Mouse (Mus musculus) layer of hippocampus, postnatal 10 days (tissue): ENCODE data around the gene Afap1l2. TPM values are rescaled to one million over a fixed set of nuclear protein-coding genes. Genes with fewer than 3 reads are reported as not detected.
A peak's percentile ranks its signal among the peaks of the same experiment; 100 is the strongest.

ENCODE experiments used
- DNase-seq, 2 experiments: peaks; one replicate each; pipeline ENCODE4 v3.0.0; 2021; ENCODE audit warnings: low spot score in 2 of 2
- total RNA-seq, 2 experiments: library from RNA; stranded (reverse); gene quantifications; 2 replicates each; pipeline ENCODE4 v1.2.3; 2021

The Afap1l2 gene
- total RNA-seq, 2 experiments from 2014 or later = 22.0 to 24.5 TPM

- DNase-seq = no peak
Measured at GRCm38 (mm10) chr19:56944211-56944610, 63.8 kb downstream of the Afap1l2 start.

- DNase-seq = no peak
Measured at GRCm38 (mm10) chr19:56942216-56942615, 65.8 kb downstream of the Afap1l2 start.

GRCm38 (mm10) chr19:56940507-56940906 is 67.5 kb downstream of the Afap1l2 start:
- no peak for DNase-seq

GRCm38 (mm10) chr19:56939826-56940225 is 68.2 kb downstream of the Afap1l2 start:
- DNase-seq = no peak

- no peak for DNase-seq
Measured at GRCm38 (mm10) chr19:56937911-56938310, 70.1 kb downstream of the Afap1l2 start.

- no peak for DNase-seq
Measured at GRCm38 (mm10) chr19:56936253-56936652, 71.8 kb downstream of the Afap1l2 start.

- no peak for DNase-seq
Measured at GRCm38 (mm10) chr19:56935777-56936176, 72.3 kb downstream of the Afap1l2 start.

GRCm38 (mm10) chr19:56935111-56935510 is 72.9 kb downstream of the Afap1l2 start:
- DNase-seq = no peak

- no peak for DNase-seq
Measured at GRCm38 (mm10) chr19:56933800-56934199, 74.2 kb downstream of the Afap1l2 start.

GRCm38 (mm10) chr19:56930029-56930428 is 78.0 kb downstream of the Afap1l2 start:
- DNase-seq = peak in 1 of 2 experiments; percentile 32

- DNase-seq = no peak
Measured at GRCm38 (mm10) chr19:56929392-56929791, 78.6 kb downstream of the Afap1l2 start.

GRCm38 (mm10) chr19:56921744-56922143 is 86.3 kb downstream of the Afap1l2 start:
- DNase-seq = no peak

- no peak for DNase-seq
Measured at GRCm38 (mm10) chr19:56920232-56920631, 87.8 kb downstream of the Afap1l2 start.

- peak; percentile 83 to 88 for DNase-seq
Measured at GRCm38 (mm10) chr19:56919628-56920027, 88.4 kb downstream of the Afap1l2 start.

GRCm38 (mm10) chr19:56915084-56915483 is 92.9 kb downstream of the Afap1l2 start:
- DNase-seq = no peak

- no peak for DNase-seq
Measured at GRCm38 (mm10) chr19:56914658-56915057, 93.4 kb downstream of the Afap1l2 start.

- DNase-seq = no peak
Measured at GRCm38 (mm10) chr19:56913761-56914160, 94.3 kb downstream of the Afap1l2 start.

- no peak for DNase-seq
Measured at GRCm38 (mm10) chr19:56910561-56910960, 97.5 kb downstream of the Afap1l2 start.

- peak; percentile 58 to 59 for DNase-seq
Measured at GRCm38 (mm10) chr19:56908472-56909270, 99.4 kb downstream of the Afap1l2 start.

GRCm38 (mm10) chr19:56907850-56908249 is 100.2 kb downstream of the Afap1l2 start:
- DNase-seq = no peak

GRCm38 (mm10) chr19:56905395-56905794 is 102.6 kb downstream of the Afap1l2 start:
- DNase-seq = no peak

- no peak for DNase-seq
Measured at GRCm38 (mm10) chr19:56904095-56904494, 103.9 kb downstream of the Afap1l2 start.

GRCm38 (mm10) chr19:56897654-56898053 is 110.4 kb downstream of the Afap1l2 start:
- DNase-seq = no peak
